Mouse (Mus musculus): ENCODE measurements around the gene Pdia3.
"Not testable (repeated sequence)": the region's sequence is repeated elsewhere in the genome, so short reads cannot be mapped to it uniquely, and the experiment has no call there.

Pdia3 gene

GRCm38 (mm10) chr2:121480916-121481315 is 67.3 kb downstream of the Pdia3 start:
- DNase-seq = not testable (repeated sequence)

DNA sequence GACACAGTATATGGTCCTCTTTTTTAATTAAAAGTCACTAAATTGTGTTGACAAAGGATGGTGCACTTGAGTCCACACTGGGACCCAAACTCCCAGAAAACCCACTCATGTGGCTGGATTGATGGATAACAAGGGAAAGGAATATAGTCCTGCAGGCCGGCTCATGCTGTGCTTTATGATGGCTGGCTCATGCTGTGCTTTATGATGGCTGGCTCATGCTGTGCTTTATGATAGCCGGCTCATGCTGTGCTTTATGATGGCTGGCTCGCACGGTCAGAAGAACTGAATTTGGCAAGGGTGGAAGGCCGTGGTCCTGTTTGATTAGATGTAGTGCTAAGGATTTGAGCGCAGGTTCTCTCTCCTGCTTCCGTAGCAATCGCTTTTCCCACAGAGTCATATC is 70.0 kb downstream of the Pdia3 start:
- DNase-seq = no peak

DNA sequence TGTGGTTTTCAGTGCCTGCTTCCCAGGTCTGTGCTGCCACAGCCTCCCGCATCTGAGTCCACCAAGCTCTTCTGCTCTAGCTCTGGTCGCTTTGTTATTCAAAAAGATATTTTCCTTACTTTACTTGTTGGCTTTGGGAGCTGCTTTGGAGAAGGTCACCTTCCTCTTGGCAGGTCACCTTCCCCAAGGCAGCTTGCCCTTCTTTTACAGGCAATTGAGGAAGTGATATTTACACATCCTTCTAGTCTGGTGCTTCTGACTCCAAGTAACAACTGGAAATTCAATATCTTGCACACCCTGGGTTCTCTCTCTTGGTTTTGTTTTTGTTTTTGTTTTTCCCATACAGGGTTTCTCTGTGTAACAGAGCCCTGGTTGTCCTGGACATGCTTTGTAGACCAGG is 70.8 kb downstream of the Pdia3 start:
- not testable (repeated sequence) for DNase-seq

Data from cerebellum, postnatal 36 days (tissue).